Mouse (Mus musculus) embryonic facial prominence, embryonic 11.5 days (tissue): ENCODE measurements at regions not wholly inside any gene's neighbourhood (a gene's known extent, or its start where the extent isn't known, plus 50 kb on each side); places are given as distances from the start of the nearest gene placed in this dataset.

Experiments used
- ATAC-seq: fragments of 200-750 bp; cut with Nextera tagmentation; replicated peaks from 2 replicates; pipeline ENCODE4 v1.8.0; 2017; ENCODE audit warnings: low read depth; ENCODE audit not compliant: insufficient number of reproducible peaks, low FRiP score, low TSS enrichment
- DNase-seq: peaks from one replicate; pipeline ENCODE4 v3.0.0-alpha.2; 2015; ENCODE audit warnings: low spot score
- H3K27ac ChIP-seq: fragments of 300-500 bp; sonication (generic); replicated peaks from 2 replicates; pipeline ENCODE4 v1.5.1; 2014; ENCODE audit warnings: mild to moderate bottlenecking, low read depth, low read length, control low read depth
- H3K27me3 ChIP-seq: fragments of 300-500 bp; sonication (generic); 2 replicates; pipeline ENCODE4 v1.6.1; 2014; ENCODE audit warnings: mild to moderate bottlenecking, low read length, moderate library complexity, mixed read lengths; ENCODE audit not compliant: control insufficient read depth, insufficient read depth
- H3K36me3 ChIP-seq: fragments of 300-500 bp; sonication (generic); replicated peaks from 2 replicates; pipeline ENCODE4 v1.6.1; 2014; ENCODE audit warnings: low read depth, mild to moderate bottlenecking, low read length, moderate library complexity, mixed read lengths; ENCODE audit not compliant: control insufficient read depth, insufficient read depth
- H3K4me1 ChIP-seq: fragments of 300-500 bp; sonication (generic); 2 replicates; pipeline ENCODE4 v1.6.1; 2014; ENCODE audit warnings: low read length, mixed read lengths; ENCODE audit not compliant: control insufficient read depth, insufficient read depth
- H3K4me2 ChIP-seq: fragments of 300-500 bp; sonication (generic); 2 replicates; pipeline ENCODE4 v1.6.1; 2014; ENCODE audit warnings: low read depth, mild to moderate bottlenecking, control low read depth, low read length, moderate library complexity
- H3K4me3 ChIP-seq: fragments of 300-500 bp; sonication (generic); 2 replicates; pipeline ENCODE4 v1.5.1; 2014; ENCODE audit warnings: low read depth, low read length, control low read depth
- H3K9ac ChIP-seq: fragments of 300-500 bp; sonication (generic); replicated peaks from 2 replicates; pipeline ENCODE4 v1.6.1; 2014; ENCODE audit warnings: mild to moderate bottlenecking, control low read depth, low read length
- H3K9me3 ChIP-seq: fragments of 300-500 bp; sonication (generic); replicated peaks from 2 replicates; pipeline ENCODE4 v1.6.1; 2016; ENCODE audit warnings: mild to moderate bottlenecking, low read length, inconsistent platforms, mixed read lengths; ENCODE audit not compliant: control insufficient read depth
- WGBS: fragments of 180-500 bp; shearing (Covaris S2); extraction: QIAGEN DNeasy Blood & Tissue Kit; methylation state at CpG from one replicate; pipeline ENCODE4 v1.1.7; 2014; 5-methylcytosine and 5-hydroxymethylcytosine counted together

DNA sequence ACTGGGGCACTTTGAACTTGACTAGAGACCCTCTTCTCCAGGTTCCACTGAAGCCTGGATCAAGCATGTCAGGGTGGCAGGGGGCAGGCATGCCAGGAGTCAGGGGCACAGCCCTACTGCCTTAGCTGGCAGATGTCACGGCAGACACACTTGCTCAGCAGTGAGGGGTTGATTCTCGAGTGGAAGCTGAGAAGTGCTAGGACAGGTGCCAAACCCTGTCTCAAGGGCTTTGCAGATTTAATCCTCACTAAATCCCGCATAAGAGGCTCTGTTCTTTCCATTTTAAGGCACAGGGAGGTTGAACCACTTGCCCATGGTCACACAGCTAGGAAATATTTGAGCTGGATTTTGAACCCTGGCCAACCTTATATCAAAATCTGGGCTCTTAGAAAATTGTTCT is 223.5 kb upstream of the Mvb12b start:
- no peak for DNase-seq

DNA sequence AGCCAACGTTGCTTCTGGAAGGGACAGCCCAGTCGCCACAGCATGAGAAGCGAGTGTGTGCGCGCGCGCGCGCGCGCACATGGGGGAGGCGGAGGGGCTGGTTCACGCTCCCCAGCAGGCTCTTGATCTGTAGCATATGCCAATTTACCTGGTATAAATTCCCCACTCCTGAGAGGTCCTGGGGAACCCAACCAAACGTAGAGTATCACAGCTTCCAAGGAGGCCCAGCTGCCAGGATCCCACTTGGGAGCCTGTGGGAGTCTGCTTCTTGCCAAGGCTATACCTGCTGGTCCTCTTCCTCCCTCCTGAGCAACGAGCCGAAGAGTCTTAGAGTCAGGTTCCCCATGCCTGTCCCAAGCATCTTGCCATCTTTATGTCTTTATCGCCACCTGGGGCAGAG is 222.8 kb upstream of the Mvb12b start:
- ATAC-seq (no peak), DNase-seq (no peak)
- no peak overlapping the region for H3K9ac ChIP-seq
- no peak overlapping the region for H3K4me3 ChIP-seq
- WGBS = 87% methylated on average over 17 of the region's 17 CpGs
- H3K36me3 ChIP-seq = no peaks in the 10 kb centered on the region
- H3K4me1 ChIP-seq = no peaks in the 10 kb centered on the region
- no peak overlapping the region for H3K4me2 ChIP-seq
- no peaks in the 10 kb centered on the region for H3K9me3 ChIP-seq
- H3K27ac ChIP-seq = no peak overlapping the region
- no peaks in the 10 kb centered on the region for H3K27me3 ChIP-seq

More for the DNA sequence above, 223.5 kb upstream of the Mvb12b start:
- Histone ChIP-seq H3K36me3 (no peaks in the 10 kb centered on the region), H3K27ac (no peak overlapping the region), H3K4me3 (no peak overlapping the region), H3K4me1 (no peaks in the 10 kb centered on the region), H3K4me2 (no peak overlapping the region), H3K27me3 (no peaks in the 10 kb centered on the region), H3K9ac (no peak overlapping the region), H3K9me3 (no peaks in the 10 kb centered on the region)
- no peak for ATAC-seq
- 54% methylated on average over 3 of the region's 3 CpGs for WGBS

DNA sequence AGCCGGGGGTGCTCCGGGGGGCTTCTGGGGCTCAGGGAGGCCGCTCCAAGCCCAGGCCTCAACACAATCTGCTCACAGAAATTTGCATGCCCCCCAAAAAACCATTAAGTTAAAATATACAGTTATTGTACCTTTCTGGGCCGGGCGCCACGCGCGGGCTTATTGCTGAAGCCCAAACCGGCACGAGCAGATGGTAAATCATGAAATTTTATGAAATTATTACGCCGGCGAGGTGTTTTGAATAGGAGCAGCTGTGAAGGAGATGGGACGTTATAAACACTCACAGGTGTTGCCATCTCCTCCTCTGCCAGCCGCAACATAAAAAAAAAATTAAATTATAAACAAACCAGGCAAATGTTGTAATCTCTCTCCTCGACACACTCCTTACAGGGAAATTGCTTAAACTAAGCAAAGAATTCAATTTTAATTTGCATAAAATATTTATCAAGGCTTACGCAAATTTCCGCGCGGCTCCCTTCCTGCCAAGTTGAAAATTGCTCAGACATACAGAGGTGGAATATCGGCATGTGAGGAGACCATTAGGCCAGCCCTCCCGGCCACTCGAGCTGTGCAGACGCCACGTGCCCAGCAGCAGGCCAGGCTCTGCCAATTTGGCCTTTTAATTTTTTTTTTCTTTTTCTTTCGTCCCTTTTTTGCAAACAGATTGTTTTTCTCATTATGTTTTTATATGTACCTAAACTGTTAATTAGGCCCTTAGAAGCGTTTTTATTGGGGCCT is 220.0 kb upstream of the Mvb12b start:
- Histone ChIP-seq H3K27ac (no peak overlapping the region), H3K36me3 (no peaks in the 10 kb centered on the region), H3K9ac (no peak overlapping the region), H3K4me1 (no peaks in the 10 kb centered on the region), H3K4me2 (no peak overlapping the region), H3K27me3 (no peaks in the 10 kb centered on the region), H3K9me3 (no peaks in the 10 kb centered on the region), H3K4me3 (no peak overlapping the region)
- WGBS = 69% methylated on average over 27 of the region's 27 CpGs
- ATAC-seq (no peak), DNase-seq (no peak)

DNA sequence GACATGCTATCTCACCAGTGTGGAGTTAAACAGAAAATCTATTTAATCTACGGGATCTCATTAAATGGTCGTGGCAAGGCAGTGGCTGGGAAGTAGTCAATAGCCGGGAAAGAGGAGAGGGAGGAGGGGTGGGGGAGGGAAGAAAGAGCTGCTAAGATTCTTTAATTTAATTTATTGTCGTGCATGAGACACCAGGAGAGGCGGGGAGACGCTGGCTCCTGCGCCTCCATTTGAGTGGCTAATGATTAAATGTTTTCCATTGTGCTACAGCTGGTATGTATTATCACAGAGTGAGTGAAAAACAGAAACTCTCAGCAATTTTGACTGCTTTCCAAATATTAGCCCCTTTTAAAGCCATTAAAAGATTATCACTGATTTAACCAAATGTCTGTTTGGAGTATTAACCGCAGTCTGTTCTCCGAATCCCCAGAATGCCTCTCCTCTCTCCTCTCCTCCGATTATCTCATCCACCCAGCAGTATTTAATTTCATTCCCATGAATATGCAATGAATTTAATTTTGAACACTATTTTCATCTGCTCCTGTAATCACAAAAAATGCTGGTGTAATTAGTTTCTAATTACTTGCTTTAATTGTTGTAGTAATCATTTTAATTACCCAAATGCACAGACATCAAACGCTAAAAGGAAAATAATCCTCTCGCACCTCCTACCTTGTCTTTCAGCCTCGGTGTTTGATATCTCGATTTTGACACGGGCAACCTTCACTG is 219.3 kb upstream of the Mvb12b start:
- Histone ChIP-seq H3K4me1 (no peaks in the 10 kb centered on the region), H3K9ac (no peak overlapping the region), H3K4me3 (no peak overlapping the region), H3K36me3 (no peaks in the 10 kb centered on the region), H3K9me3 (no peaks in the 10 kb centered on the region), H3K27me3 (no peaks in the 10 kb centered on the region), H3K4me2 (no peak overlapping the region), H3K27ac (no peak overlapping the region)
- DNase-seq = peak; percentile 41
- ATAC-seq = no peak
- 29% methylated on average over 15 of the region's 15 CpGs for WGBS

DNA sequence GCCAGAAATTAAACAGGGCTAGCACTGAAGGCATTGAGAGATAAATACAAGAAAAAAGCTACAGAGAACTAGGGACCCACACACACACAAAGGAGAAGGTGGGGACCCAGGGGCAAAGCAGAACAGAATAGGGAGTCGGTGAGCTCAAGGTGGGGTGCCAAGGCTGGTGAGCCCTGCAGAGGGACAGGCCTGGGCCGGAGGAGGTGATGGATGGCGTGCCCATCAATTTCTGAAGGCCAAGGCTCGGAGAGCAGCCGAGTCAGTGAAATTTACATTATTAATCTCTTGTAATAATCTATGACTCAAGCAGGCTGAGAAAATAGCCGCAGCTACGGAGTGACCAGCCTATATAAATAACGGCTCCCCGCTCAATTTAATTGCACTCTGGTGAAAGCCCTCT is 218.5 kb upstream of the Mvb12b start:
- Histone ChIP-seq H3K9me3 (no peaks in the 10 kb centered on the region), H3K4me1 (no peaks in the 10 kb centered on the region), H3K4me3 (no peak overlapping the region), H3K4me2 (no peak overlapping the region), H3K36me3 (no peaks in the 10 kb centered on the region), H3K27me3 (no peaks in the 10 kb centered on the region), H3K27ac (no peak overlapping the region), H3K9ac (no peak overlapping the region)
- DNase-seq (no peak), ATAC-seq (no peak)
- 60% methylated on average over 9 of the region's 9 CpGs for WGBS

DNA sequence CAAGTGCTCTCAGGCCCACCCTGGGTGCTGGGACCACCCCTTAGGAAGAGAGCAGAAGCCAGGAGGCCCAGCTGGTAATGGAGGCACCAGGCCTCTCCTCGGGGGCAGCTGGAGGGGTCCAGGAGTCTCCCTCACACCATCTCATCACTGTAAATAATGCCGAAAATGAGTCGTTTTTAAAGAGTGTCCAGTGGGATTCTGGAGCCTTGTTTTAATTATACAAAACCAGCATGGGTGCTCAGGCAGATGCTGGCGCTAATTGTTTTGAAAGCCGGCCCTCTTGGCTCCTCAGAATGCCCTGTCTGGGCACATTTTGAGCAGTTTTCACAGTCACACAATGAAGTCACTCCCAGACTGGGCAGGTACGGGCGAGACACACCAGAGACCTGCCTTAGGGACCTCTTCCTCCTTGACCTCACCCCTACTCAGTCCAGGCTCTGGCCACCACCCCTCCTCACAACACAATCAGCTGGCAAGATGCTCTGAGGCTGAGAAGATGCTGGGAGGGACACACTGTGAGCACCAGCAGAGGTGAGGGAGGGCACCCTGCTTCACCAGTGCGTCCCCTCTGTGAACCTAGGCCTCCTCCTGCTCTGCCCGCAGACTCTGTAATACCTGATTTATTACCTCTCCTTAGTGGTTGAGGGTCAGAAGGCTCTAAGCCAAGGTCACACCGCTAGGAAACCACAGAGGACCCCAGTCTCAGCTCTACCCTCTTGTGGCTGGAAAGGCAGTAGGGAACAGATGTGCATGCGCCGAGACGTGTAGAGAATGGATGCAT is 217.7 kb upstream of the Mvb12b start:
- no peak overlapping the region for H3K4me2 ChIP-seq
- WGBS = 65% methylated on average over 13 of the region's 13 CpGs
- DNase-seq (no peak), ATAC-seq (no peak)
- no peaks in the 10 kb centered on the region for H3K4me1 ChIP-seq
- no peaks in the 10 kb centered on the region for H3K36me3 ChIP-seq
- no peak overlapping the region for H3K27ac ChIP-seq
- H3K4me3 ChIP-seq = no peak overlapping the region
- H3K9ac ChIP-seq = no peak overlapping the region
- no peaks in the 10 kb centered on the region for H3K9me3 ChIP-seq
- H3K27me3 ChIP-seq = no peaks in the 10 kb centered on the region

DNA sequence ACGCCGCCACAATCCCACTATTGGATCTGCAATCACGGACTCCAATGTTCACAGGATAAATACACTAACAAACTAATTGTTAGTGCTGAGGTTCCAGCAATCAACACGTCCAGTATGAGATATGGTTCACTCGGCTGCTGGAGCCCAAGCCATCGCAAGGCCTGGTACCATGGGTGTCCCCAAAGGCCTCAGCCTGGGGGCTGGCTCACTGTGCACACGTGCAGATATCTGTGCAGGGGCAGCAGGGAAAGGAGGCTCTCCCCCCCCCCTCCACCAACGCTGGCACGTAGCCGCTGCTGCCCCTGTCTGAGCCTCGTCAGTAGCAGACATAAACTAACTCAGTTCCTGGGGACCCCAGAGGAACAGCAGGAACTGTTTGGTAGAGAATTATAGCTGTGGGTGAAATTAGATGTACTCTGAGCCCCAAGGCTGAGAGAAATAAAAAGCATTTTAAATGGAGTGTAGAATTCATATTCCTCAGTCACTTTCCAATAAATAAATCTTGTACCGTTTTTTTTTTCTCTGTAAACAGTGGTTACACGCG is 210.3 kb upstream of the Mvb12b start:
- WGBS = 72% methylated on average over 14 of the region's 14 CpGs
- Histone ChIP-seq H3K4me1 (no peaks in the 10 kb centered on the region), H3K9ac (no peak overlapping the region), H3K4me3 (no peak overlapping the region), H3K27me3 (no peaks in the 10 kb centered on the region), H3K4me2 (no peak overlapping the region), H3K36me3 (no peaks in the 10 kb centered on the region), H3K9me3 (no peaks in the 10 kb centered on the region), H3K27ac (no peak overlapping the region)
- DNase-seq (no peak), ATAC-seq (no peak)

DNA sequence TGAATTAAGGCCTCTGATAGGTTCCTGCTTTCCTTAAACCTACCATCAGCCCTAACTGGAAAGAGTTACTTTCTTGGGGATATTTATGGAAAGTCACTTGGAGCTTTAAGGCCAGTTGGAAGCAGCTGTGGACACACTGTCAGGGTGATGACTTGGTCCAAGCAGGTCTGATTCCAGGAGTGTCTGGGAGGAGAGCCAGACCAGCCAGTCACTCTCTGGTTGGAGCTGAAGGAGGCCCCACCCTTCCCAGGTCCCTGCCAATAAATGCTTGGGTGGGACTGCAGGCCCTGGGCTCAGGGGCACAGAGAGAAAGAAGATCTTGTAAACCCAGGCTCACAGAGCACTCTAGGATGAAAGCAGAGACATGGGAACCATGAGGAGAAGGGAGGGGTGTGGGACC is 208.8 kb upstream of the Mvb12b start:
- H3K4me2 ChIP-seq = no peak overlapping the region

More for the DNA sequence above, 208.8 kb upstream of the Mvb12b start:
- no peak overlapping the region for H3K9ac ChIP-seq
- no peaks in the 10 kb centered on the region for H3K4me1 ChIP-seq
- DNase-seq (no peak), ATAC-seq (no peak)
- no peaks in the 10 kb centered on the region for H3K36me3 ChIP-seq
- H3K27me3 ChIP-seq = no peaks in the 10 kb centered on the region
- no peak overlapping the region for H3K27ac ChIP-seq
- no peaks in the 10 kb centered on the region for H3K9me3 ChIP-seq
- no peak overlapping the region for H3K4me3 ChIP-seq
